Mouse (Mus musculus) kidney, adult 2 months (tissue): Measurements from ENCODE around the gene Phykpl.

Experiments used
- CTCF ChIP-seq: fragments of 200-500 bp; conservative IDR thresholded peaks from 2 replicates; pipeline ENCODE4 v1.5.1; 2011; ENCODE audit warnings: low read depth, mild to moderate bottlenecking, control low read depth, low read length, moderate library complexity, mixed read lengths; ENCODE audit not compliant: insufficient read depth, insufficient read length
- POLR2A ChIP-seq: fragments of 200-500 bp; IDR thresholded peaks from one replicate; pipeline ENCODE4 v1.6.1; 2011; ENCODE audit warnings: low read depth, low read length, control low read depth

DNA sequence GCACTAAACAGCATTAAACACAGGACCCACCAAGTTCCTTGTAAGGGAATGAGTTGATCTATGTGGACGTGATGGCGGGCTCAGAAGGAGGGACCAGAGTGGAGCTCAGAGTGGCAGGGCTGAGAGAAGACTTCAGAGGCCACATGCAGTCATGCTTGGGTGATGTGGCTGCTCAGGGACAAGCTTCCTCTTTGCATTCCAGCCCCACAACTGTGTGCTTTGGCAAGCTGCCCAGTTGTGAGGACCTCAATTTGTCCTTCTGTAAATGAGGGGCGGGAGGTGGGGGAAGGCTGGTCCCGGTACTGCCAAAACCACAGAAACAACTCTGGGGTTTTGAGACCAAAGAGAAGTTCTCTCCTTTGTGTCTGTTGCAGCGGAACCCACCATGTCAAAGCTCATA is 33.3 kb upstream of the Phykpl start:
- TF ChIP-seq CTCF (no peak), POLR2A (no peak)
